Mouse (Mus musculus): ENCODE measurements around the gene Rps11.

DNA sequence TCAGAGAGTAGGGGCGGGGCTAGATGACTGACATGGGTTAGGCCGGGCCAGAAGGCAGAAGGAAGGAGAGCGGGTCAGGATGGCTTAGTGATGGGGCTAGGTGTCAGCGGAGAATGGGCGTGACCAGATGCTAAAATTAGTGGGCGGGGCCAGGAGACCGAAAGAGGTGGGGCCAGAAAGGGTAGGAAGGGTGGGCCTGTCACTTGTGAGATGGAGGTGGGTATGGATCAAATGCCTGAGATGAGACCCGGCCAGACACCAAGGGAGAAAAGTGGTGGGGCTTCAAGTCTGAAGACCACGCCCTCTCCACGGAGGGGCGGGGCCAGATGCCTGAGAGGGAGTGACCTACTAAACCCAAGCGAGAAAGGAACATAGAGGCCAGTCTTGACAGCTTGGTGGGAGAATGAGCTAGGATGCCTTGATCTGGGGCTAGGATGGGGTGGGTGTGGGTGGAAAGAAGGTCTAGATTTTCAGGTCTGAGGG is 10.3 kb upstream of the Rps11 start:
- TF ChIP-seq GATA1 (IDR thresholded peaks at IDR 0.05; ENCODE audit: low read length) (no peak), TAL1 (IDR thresholded peaks at IDR 0.05; ENCODE audit: low read length) (no peak)
